Mouse (Mus musculus) urinary bladder, adult 2 months (tissue): ENCODE results near the gene Soat1. TPM values are rescaled to one million over a fixed set of nuclear protein-coding genes. Genes with fewer than 3 reads are reported as not detected.
"Not testable (repeated sequence)": the region's sequence is repeated elsewhere in the genome, so short reads cannot be mapped to it uniquely, and the experiment has no call there.

Experiments used
- DNase-seq: peaks from one replicate; pipeline ENCODE4 v3.0.0; 2022; ENCODE audit warnings: low spot score
- polyA plus RNA-seq: library from polyadenylated mRNA; depleted of rRNA; stranded (reverse); fragments of >200 nt; gene quantifications from 2 replicates; pipeline ENCODE4 v1.2.3, GENCODE M21; 2012; rRNA removed

Soat1 gene
- polyA plus RNA-seq, 1 experiment: 16.5 TPM

- DNase-seq: no peak
Observed at GRCm38 (mm10) chr1:156425746-156426145, 48.4 kb downstream of the Soat1 start.

- DNase-seq: no peak
Observed at GRCm38 (mm10) chr1:156424054-156424453, 50.1 kb downstream of the Soat1 start.

- DNase-seq: no peak
Observed at GRCm38 (mm10) chr1:156423493-156423892, 50.6 kb downstream of the Soat1 start.

GRCm38 (mm10) chr1:156422856-156423255 lies 51.3 kb downstream of the Soat1 start:
- no peak for DNase-seq

- DNase-seq: peak; percentile 64
Observed at GRCm38 (mm10) chr1:156420671-156421297, 53.3 kb downstream of the Soat1 start, which contains the start of gene Axdnd1. Gene Axdnd1 (minus strand): TSS chr1:156421159.

- DNase-seq: no peak
Observed at GRCm38 (mm10) chr1:156418170-156418569, 56.0 kb downstream of the Soat1 start.

- no peak for DNase-seq
Observed at GRCm38 (mm10) chr1:156408521-156408920, 65.6 kb downstream of the Soat1 start.

GRCm38 (mm10) chr1:156408004-156408403 lies 66.1 kb downstream of the Soat1 start:
- no peak for DNase-seq

GRCm38 (mm10) chr1:156403251-156403650 lies 70.9 kb downstream of the Soat1 start:
- DNase-seq: no peak

- no peak for DNase-seq
Observed at GRCm38 (mm10) chr1:156402491-156402890, 71.6 kb downstream of the Soat1 start.

- not testable (repeated sequence) for DNase-seq
Observed at GRCm38 (mm10) chr1:156400159-156400558, 74.0 kb downstream of the Soat1 start.

GRCm38 (mm10) chr1:156393148-156393547 lies 81.0 kb downstream of the Soat1 start:
- no peak for DNase-seq

- no peak for DNase-seq
Observed at GRCm38 (mm10) chr1:156386880-156387279, 87.3 kb downstream of the Soat1 start.

GRCm38 (mm10) chr1:156386232-156386631 lies 87.9 kb downstream of the Soat1 start:
- DNase-seq: no peak

GRCm38 (mm10) chr1:156381217-156381616 lies 92.9 kb downstream of the Soat1 start:
- DNase-seq: no peak

Other genes starting within 250 kb of the Soat1 start
- 0.10 TPM in 2 replicates for gene Tdrd5, start 170.7 kb downstream of the Soat1 start, polyA plus RNA-seq
- gene Nphs2, start 163.6 kb downstream of the Soat1 start, polyA plus RNA-seq: 0.03 and 0.07 TPM in 2 replicates
- gene Gm2000, start 108.3 kb downstream of the Soat1 start, polyA plus RNA-seq: 122 and 151 TPM in 2 replicates
- gene Axdnd1, start 53.2 kb downstream of the Soat1 start, polyA plus RNA-seq: 0.06 and 0.12 TPM in 2 replicates
- 5.1 and 5.9 TPM in 2 replicates for gene Gm10031, start 49.7 kb upstream of the Soat1 start, polyA plus RNA-seq
- gene Abl2, start 84.5 kb upstream of the Soat1 start, polyA plus RNA-seq: 7.0 and 9.0 TPM in 2 replicates
- 21.3 and 24.3 TPM in 2 replicates for gene Tor3a, start 200.0 kb upstream of the Soat1 start, polyA plus RNA-seq
- gene Fam20b, start 244.8 kb upstream of the Soat1 start, polyA plus RNA-seq: 31.7 and 39.2 TPM in 2 replicates